Mouse (Mus musculus) left cerebral cortex, adult 8-10 months (tissue): ENCODE data around the gene Phf6. TPM values are rescaled to one million over a fixed set of nuclear protein-coding genes. Genes with fewer than 3 reads are reported as not detected.
"Not testable (repeated sequence)": the region's sequence is repeated elsewhere in the genome, so short reads cannot be mapped to it uniquely, and the experiment has no call there.

Experiments used
- DNase-seq, 2 experiments: peaks; one replicate each; pipeline ENCODE4 v3.0.0; 2022; ENCODE audit warnings: low spot score in 2 of 2
- total RNA-seq, 4 experiments: library from RNA; stranded (reverse); gene quantifications; 2 replicates each; pipeline ENCODE4 v1.2.4; 2022

Gene Phf6
- 10 to 100 TPM; 20.7 to 24.9 (median 21.3) TPM for total RNA-seq

GRCm38 (mm10) chrX:52911587-52912371 lies at the start of gene Phf6:
Gene Phf6 (plus strand): TSS chrX:52912266.
- DNase-seq = peak; percentile 68 to 88

GRCm38 (mm10) chrX:52864126-52864525 lies 47.9 kb upstream of the Phf6 start:
- DNase-seq = no peak

GRCm38 (mm10) chrX:52898486-52898885 lies 13.6 kb upstream of the Phf6 start:
- not testable (repeated sequence) for DNase-seq

- no peak for DNase-seq
Observed at GRCm38 (mm10) chrX:52912372-52912728, 284 bp downstream of the Phf6 start.

GRCm38 (mm10) chrX:52912826-52913701 lies 998 bp downstream of the Phf6 start:
- no peak for DNase-seq

- no peak for DNase-seq
Observed at GRCm38 (mm10) chrX:52913856-52914255, 1.8 kb downstream of the Phf6 start.

GRCm38 (mm10) chrX:52914705-52915104 lies 2.6 kb downstream of the Phf6 start:
- DNase-seq = no peak

GRCm38 (mm10) chrX:52916516-52916915 lies 4.5 kb downstream of the Phf6 start:
- DNase-seq = no peak

GRCm38 (mm10) chrX:52926726-52927125 lies 14.7 kb downstream of the Phf6 start:
- DNase-seq = no peak

- DNase-seq = no peak
Observed at GRCm38 (mm10) chrX:52928883-52929282, 16.8 kb downstream of the Phf6 start.

- DNase-seq = no peak
Observed at GRCm38 (mm10) chrX:52929779-52930178, 17.7 kb downstream of the Phf6 start.

GRCm38 (mm10) chrX:52930191-52930590 lies 18.1 kb downstream of the Phf6 start:
- no peak for DNase-seq

- DNase-seq = no peak
Observed at GRCm38 (mm10) chrX:52932161-52932560, 20.1 kb downstream of the Phf6 start.

GRCm38 (mm10) chrX:52934496-52934895 lies 22.4 kb downstream of the Phf6 start:
- DNase-seq = no peak

GRCm38 (mm10) chrX:52945509-52945908 lies 33.4 kb downstream of the Phf6 start:
- DNase-seq = no peak

- no peak for DNase-seq
Observed at GRCm38 (mm10) chrX:52949713-52950112, 37.6 kb downstream of the Phf6 start.

GRCm38 (mm10) chrX:52956942-52957341 lies 44.9 kb downstream of the Phf6 start:
- no peak for DNase-seq

GRCm38 (mm10) chrX:52961559-52962110 lies 49.6 kb downstream of the Phf6 start:
- no peak for DNase-seq

- no peak for DNase-seq
Observed at GRCm38 (mm10) chrX:52965149-52965548, 53.1 kb downstream of the Phf6 start.

GRCm38 (mm10) chrX:52971211-52972006 lies 59.3 kb downstream of the Phf6 start:
- no peak for DNase-seq

- DNase-seq = no peak
Observed at GRCm38 (mm10) chrX:52972129-52972528, 60.1 kb downstream of the Phf6 start.
